Mouse (Mus musculus) gastrocnemius, postnatal 25 days (tissue): Measurements from ENCODE around the gene Ndufa8. TPM values are rescaled to one million over a fixed set of nuclear protein-coding genes. Genes with fewer than 3 reads are reported as not detected.

Experiments used
- DNase-seq: peaks from one replicate; pipeline ENCODE4 v3.0.0; 2022
- long read RNA-seq, 2 experiments: library from polyadenylated mRNA; stranded (forward); transcript quantifications; one replicate each; pipeline ENCODE4 v2.0.0; 2021
- total RNA-seq, 2 experiments: library from RNA; stranded (reverse); gene quantifications; 1 replicate in 1 of 2; 2 replicates in 1 of 2; pipeline ENCODE4 v1.2.3; 2021

Ndufa8 gene
- total RNA-seq: 100 to 1,000 TPM; 390 to 396 TPM
- long read RNA-seq, experiment 1, transcript Ndufa8-201 (4 exons, 861 nt): major isoform, 1,019 of 1,080 reads
- long read RNA-seq, experiment 1, partial matches to known transcripts: 55 of 1,080 reads
- long read RNA-seq, experiment 1, other reads (novel, unspliced or antisense): 6 of 1,080 reads
- long read RNA-seq, experiment 2, transcript Ndufa8-201 (4 exons, 861 nt): major isoform, 729 of 780 reads
- long read RNA-seq, experiment 2, partial matches to known transcripts: 49 of 780 reads
- long read RNA-seq, experiment 2, other reads (novel, unspliced or antisense): 2 of 780 reads

DNA sequence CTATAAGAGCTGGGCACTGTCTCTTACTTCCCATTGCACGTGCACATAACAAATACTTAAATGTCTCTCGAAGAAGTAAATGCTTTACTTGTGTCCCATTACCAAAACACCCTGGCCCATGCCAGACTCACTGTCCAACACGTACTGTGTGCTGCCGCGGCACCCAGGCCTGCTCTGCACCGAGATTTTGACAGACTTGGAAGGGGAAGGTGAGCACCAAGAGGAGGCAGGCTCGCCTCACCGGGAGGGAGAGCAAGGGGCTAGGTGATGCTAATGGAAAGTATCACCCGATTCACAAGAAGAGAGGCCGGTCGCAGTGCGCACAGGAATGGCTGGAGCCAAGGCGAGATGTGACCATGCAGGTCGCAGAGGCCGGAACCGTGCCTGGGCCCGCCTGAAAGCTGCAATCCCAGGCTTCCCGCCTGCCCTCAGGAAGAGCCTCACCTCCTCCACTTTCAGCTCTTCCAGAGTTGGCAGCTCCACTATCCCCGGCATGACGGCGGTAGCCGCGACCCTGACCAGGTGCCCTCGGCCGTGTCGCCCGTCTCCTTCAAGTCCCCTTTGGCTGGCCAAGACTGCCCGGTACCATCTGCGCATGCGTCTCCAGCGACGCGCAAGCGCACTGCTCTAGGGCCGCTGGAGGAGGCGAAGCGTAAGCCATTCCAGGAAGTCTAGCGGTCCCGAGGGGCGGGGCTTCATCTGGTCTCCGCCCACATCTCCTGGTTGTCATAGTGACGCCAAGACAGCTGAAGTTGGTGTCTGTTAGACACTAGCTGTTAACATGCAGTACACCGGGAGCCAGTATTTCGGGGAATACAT lies at the start of gene Ndufa8, which contains the start of gene Morn5:
Gene Ndufa8 (minus strand): TSS at position 659 of the 819 bp plus-strand sequence.
Gene Morn5 (plus strand): TSS at position 711 of the 819 bp plus-strand sequence.
- peak; percentile 97 for DNase-seq

DNA sequence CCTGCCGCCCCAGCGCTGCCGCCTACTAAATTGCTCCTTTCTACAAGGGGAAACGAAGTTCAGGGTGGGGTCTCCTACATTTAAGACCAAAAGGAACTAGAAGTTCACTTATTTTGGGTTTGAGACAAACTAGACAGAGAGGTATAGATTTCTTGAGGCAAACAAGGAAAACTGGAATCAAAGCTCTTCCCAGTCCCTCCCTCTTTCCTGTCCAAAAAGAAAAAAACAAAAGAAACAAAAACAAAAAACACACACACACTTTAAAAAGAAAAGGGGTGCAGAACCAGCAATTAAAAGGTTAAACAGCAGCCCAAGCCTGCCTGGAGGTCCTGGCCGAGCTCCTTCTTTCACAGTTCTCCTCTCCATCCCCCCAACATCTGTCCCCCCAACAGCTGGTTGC lies 48.8 kb upstream of the Ndufa8 start:
- DNase-seq: no peak

DNA sequence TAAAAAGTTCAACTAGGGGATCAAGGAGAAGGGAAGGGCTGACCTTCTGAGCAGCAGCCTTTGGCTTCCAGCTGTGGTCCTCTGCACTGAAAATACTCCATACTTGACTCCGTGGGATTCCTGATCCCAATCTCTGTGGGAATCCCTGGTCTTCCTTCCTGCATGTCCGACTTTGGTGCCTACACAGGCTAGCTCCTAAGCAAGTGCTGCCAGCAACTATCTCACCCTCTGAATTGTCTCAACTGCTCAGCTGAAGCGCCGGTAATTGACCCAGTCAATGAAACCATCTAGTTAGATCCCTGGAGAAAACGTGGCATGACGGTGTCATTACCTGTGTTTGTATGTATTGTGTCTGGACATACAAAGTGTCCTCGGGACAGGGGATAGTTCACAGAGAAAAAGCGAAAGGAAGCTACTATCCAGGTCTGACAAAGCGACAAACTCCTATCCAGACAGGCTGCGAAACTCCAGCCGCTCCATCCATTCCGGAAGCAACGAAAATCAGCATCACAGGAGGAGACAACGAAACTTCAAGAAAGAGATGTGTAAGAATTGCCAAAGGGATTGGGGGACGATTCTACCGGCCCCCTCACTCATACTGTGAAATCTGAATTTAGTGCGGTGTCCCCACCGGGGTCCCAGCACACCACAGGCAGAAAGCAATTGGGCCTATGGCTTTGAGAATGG lies 48.1 kb upstream of the Ndufa8 start:
- no peak for DNase-seq

DNA sequence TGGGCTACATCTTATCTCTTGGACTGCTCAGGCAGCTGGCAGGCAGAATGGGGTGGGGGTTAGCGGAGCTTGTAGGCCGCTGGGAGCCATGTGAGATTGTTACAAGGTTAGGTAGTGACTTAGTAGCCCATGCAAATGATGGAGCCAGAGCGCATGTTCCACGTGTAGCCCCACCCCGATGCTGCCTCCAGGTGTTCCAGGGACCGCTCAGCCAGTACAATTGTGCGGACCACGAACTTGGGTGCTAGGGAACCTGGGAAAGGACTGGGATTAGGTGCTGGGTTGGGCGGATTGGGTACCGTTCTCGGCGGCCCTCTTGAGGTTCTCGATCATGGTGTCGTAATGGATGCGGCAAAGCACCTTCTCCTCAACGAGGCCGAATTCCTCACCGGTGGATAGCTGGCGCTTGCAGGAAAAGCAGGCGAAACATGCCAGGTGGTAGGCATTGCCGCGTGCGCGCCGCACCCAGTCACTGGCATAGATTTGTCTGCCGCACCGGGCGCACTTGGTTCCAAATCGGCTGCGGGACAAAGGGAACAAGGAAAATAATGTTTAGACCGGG lies 44.8 kb upstream of the Ndufa8 start:
- DNase-seq: no peak

DNA sequence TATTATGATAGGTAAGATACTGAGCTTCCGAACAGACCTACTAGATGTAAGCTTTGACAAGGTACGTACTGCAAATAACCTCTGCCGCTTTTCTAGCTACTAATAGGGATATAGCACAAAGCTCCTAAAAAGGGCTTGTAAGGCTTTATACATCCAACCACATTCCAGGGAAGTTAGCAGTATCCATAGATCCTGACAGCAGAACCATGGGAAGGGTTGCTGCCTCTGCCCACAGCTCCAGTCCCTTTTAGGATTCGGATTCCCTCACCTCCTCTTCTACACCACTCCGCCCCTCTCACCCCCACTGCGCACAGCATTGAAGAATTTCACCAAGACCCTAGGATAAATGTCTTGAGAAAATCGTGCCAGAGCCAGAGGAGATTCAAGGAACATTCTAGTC lies 44.1 kb upstream of the Ndufa8 start:
- DNase-seq: no peak

DNA sequence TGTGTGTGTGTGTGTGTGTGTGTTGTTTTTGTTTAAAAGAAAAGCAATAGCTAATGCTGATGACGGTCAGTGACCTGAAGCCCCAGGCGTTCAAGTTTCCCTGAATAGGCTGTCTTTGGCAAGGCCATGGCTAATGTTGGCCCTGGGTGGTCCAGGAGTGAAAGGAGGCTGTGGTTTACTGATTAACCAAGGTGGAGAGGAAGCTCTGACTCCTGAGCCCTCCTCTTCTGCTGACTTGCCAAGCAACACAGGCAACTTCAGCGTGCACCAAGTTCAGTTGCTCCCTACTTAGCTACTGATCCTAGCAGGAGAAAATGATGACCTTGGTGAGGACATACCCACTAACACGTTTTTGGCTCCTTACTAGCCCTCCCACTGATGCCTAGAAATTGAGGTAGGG lies 43.5 kb upstream of the Ndufa8 start:
- no peak for DNase-seq

DNA sequence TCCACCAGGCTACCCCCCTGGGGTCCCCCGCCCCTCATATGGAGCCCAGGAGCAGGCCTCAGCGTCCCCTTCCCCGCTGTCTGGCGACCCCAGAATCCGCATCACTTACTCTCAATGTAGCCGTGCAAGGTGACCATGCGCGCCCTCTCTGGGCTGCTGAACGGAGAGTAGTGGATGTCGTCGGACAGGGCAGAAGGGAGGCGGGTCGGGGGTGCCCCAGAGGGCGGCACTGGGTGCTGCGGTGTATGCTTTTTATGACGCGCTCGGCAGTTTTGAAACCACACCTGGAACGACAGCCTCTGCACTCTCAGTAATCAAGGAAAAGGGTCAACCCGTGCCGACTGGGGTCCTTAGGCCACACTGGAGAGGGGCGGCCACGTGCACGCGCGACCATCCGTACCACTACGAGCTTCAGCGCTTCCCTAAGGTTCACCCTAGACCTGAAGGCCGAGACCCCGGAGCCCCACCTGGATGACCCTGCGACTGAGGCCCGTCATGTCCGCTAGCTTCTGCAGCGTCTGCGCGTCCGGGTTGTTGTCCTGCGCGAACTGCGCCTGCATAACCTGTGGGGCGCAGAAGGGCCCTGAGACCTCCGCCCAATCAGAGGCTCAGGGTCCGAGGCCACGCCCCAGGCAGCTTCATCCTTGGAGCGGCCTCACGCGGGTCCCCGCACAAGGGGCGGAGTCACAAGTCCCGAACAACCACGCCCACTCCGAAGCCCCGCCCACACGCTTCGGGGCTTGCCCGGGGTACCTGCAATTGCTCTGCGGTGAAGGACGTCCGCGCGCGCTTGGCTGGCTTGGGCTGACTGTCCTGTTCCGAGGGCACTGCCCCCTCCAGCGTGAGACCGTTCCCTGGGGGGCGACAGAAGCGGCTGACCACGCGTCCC lies 41.9 kb upstream of the Ndufa8 start:
- peak; percentile 26 for DNase-seq

DNA sequence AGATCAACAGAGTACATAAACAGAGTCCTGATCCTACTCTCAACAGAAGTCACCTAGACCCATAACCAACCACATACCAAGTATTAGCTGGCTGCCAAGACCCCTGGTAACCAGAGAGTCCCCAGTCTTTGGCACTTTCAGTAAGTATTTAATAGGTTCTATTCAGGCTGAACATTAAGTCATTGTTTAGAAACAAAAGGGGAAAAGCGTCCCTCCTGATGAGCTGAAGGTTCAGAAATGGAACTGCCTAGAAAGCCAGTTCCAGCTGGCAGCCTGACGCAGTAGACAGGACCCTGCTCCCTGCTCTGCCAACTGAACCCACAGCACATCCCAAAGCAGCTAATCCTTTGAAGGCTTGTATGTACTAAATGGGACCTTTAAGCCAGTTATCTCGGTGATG lies 40.0 kb upstream of the Ndufa8 start:
- DNase-seq: no peak

DNA sequence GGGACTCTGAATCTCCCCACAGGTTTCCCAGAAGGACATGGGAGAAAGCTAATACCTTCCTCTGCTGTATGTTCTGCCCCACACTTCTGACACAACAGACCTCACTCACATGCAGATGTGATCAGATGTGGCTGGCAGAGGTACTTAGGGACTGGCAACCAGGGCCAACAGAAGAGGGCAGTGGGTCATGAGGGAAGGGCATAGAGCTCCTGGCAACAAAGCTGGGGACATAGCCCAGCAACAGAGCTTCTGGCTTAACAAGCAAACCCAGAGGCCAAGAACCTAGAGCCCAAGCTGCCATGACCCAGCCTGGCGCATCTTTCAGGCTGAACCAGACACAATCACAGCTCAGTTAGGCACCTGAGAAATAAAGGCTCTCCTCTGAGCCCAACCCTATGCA lies 35.8 kb upstream of the Ndufa8 start:
- no peak for DNase-seq

DNA sequence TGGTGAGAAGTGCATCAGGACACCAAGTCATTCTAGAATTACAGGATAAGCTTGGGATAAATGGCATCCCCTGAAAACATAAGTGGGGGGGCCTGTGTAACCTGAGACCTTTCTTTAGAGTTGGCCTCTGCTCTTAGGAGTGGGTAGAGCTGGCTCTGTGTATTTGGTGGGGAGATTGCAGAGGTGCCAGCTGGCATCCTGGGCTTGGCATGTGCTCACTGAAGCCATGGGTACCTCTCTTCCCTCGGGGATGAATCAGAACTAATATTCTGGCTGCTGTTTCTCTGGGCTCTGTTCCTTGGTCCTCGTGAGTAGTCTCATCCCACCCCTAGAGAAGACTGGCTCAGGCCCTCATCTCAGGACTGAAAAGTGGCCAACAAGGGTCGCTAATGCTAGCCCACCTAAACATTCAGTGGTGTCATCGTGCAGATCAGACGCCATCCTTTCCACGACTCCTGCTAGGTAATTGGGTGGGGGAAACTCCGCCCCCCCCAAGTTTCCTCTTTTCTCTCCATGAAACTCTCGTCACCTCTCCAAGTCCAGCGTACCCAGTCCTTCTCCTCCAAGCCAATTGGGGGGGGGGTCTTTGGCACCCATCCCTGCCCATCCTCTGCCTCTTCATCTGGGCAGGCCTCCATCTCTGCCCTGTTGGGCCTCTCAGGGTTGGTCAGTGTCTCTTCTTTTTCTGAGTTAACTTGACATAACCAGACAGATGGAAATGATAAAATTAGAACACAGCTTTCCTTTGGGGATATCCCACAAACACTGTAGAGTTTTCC lies 33.8 kb upstream of the Ndufa8 start:
- DNase-seq: no peak

DNA sequence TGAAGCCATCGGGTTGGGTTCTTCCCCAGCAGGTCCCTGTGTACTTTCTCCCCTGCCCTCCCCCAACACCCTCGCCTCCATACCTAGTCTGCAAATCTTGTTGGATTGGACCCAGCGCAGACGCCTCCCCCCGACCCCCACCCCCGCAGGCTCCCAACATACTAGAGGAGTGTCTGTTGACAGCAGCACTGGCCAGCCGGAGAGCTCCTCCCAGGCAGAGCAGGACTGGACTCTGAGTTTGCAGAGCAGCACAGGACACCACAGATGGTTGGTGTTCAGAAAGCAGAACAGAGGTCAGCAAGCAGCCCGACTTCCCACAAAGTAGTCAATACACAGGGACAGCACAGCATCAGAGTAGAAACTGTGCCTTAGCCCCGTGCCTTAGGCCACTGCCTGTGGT lies 32.2 kb upstream of the Ndufa8 start:
- no peak for DNase-seq

DNA sequence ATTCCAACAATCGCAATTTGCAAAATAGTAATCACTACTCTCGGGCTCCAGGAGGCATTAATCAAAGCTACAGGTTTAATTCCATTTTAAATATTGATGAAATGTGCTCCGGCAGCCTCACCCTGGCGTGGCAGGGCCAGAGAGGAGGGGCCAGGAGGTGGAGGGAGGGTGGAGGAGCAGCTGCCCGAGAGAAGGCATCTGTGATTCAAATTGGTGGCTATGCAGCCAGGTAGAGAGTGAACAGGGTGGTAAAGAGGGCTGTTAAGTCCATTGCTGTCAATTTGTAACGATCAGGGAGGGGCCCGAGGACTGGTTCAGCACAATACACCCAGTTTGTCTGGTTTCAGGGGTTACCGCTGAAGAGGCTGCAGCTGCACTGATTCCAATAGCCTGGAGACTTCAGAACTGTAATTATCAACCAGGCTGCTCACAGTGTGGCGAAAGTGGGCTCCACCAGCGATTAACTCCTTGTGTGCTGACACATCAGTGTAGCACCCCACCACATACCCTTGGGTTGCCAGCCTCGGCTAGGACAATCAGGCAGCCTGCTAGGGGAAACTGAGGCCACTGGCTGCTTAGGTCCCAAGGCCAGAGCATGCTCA lies 28.1 kb upstream of the Ndufa8 start:
- no peak for DNase-seq

DNA sequence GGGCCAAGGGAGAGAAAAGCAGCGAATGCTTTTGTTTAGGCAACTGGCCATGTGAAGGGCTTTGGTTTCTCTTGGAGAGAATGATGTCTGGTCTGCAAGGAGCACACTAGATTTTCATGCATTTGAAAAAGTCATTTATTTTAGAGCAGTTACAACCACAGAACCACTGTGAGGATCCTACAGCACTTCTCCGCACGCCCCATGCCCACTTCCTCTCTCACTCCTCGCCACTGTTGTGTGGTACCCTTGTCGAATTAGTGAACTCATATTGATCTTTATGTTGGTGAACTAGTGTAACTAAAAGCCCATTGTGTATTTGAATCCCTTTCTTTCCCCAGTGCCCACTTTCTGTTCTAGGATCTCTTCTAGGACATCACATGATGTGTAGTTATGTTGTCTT lies 26.0 kb upstream of the Ndufa8 start:
- DNase-seq: no peak

DNA sequence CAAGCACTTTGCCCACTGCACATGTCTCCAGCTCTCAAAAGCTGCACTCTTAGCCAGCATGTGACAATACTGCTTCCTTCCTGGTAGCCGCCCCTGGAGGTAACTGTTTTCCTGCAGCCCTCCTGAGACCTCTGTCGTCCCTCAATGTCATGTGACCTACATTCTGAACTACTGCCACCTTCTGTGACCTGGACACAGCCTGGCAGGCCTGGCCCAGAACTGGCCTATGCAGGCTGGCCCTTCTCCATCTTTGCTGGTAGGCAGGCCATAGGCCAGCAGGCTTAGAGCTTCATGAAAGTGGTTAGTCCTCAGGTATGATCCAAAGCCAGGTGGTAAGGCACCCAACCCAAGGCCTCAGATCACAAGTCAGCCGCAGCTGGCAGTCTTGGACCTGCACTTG lies 24.6 kb upstream of the Ndufa8 start:
- DNase-seq: peak; percentile 22

DNA sequence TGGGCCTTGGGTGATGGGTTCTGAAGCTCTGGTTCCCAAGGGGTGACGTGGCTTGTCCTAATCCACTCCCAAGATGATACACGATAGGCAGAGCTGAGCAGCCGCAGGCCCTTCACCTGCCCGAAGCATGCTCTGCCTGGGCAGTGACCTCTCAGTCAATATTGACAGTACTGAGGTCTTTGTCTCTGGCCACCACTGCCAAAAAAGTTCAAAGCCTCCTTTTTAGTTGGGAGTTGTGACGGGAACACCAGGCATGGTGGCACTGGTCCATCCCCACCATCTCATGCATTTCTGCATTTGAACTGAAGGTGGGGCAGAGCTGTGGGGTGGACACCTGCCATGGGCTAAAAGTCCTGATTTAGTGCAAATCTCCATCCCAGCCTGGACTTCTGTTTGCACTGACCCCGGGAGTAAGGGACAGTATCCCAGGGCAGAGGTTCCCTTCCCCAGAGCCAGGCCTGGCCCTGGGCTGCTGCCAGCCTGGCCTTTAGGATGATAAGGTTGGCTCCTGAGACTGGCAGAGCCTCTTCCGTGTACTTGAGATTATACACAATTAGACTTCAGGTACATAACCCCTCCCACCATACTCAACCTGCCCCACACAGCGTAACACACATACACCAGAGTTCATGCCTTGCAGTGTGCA lies 22.6 kb upstream of the Ndufa8 start:
- no peak for DNase-seq

DNA sequence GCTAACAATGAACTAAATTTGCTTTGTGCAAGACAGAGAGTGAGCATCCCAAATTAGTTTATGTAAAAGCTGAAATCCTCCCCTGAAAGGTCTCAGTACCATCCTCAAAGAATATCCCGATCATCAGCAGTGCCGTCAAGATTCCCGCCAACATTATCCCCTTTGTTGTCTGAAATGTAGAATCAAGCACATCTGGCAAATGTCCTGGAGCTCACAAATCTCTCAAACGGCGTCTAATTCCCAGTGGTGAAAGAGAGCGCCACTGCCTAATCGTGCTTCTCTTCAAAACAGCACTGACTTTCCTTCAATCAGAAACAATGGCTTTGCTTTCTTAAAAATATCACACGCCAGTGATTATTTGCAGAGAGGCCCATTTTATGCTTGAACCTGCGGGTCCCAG lies 17.9 kb upstream of the Ndufa8 start:
- no peak for DNase-seq

DNA sequence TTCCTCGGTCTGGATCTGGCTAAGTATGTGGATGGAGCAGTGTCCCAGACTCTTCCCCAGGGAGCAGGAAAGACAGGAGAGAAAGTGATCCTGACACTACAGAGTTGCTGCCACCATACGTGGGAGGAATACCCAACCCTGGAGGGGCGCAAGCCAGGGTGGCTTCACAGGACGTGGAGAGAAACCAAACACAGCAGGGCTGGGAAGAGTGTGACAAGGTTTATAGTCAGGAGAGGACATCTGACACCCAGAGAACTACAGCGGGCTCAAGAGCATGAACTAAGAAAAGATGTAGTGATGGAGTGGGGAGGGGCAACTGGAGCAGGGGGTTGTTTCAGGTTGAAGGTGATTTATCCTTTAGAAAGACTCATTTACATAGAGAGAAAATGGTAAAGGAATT lies 12.2 kb upstream of the Ndufa8 start:
- no peak for DNase-seq

DNA sequence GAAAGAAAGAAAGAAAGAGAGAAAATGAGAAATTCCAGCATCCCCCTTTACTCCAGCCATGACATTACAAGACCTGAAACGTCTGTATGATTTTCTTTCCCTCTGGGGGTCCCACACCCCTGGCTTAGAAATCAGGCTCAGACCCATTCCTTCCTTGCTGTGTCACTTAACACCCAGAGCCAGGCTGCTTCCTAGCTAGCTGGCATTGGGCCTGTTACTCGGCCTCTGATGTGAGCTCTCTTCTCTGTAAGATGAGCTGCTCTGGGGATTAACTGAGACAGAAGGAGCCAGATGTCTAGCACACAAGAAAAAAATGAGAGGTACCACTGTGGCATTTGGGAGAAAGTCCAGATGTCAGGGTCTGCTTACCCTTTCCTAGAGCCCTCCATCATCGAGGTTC lies 7.0 kb upstream of the Ndufa8 start:
- DNase-seq: peak; percentile 21

DNA sequence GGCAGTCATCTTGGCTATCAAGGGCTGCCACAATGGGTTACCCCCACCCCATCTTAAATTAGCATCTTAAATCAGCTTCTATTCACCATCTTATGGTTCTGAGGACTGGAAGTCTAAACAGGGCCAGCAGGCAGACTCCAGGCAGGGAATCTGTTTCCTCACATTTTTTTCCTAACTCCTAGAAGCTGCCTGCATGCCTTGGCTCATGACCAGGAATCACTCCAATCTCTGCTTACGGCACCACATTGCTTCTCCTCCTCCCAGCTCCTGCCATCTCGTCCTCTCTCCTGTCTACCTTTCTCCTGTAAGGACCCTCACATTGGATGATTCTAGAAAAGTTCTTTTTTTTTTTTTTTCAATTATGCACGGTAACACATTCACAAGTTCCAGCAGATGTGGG lies 4.0 kb upstream of the Ndufa8 start:
- DNase-seq: no peak

DNA sequence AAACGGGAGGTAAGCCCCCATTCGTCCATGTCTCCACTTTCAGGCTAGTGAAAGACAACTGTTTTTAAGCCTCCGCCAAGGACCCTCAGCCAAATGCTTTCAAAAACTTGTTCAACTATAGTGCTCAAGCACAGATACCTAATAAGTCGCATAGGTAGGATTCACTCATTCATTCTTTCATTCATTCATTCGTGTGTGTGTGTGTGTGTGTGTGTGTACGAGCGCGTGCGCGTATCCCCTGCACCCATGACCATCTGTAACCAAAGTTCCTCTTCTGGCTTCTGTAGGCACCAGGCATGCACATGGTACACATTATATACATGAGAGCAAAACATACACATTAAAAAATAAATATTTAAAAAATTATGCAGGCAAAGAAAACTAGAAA lies 355 bp upstream of the Ndufa8 start:
- DNase-seq: no peak
